Mouse (Mus musculus) CH12.LX (cell line): Measurements from ENCODE around the gene Prkg1. TPM values are rescaled to one million over a fixed set of nuclear protein-coding genes. Genes with fewer than 3 reads are reported as not detected.
A peak's percentile ranks its signal among the peaks of the same experiment; 100 is the strongest.
"Not testable (repeated sequence)": the region's sequence is repeated elsewhere in the genome, so short reads cannot be mapped to it uniquely, and the experiment has no call there.

Experiments used
- DNase-seq: peaks from one replicate; pipeline ENCODE4 v3.0.0-alpha.2; 2013; ENCODE audit errors: extremely low read depth
- H3K27ac ChIP-seq: 2 replicates; pipeline ENCODE4 v1.5.1; 2012; ENCODE audit warnings: low read depth, mild to moderate bottlenecking, control low read depth, moderate library complexity; ENCODE audit not compliant: insufficient read depth
- H3K27me3 ChIP-seq: replicated peaks from 2 replicates; pipeline ENCODE3; 2012; ENCODE audit warnings: inconsistent platforms
- H3K36me3 ChIP-seq, 2 experiments: replicated peaks in 1 of 2; 2 replicates each; pipeline versions ENCODE3 to v1.6.1; 2012; ENCODE audit warnings: inconsistent platforms in 1 of 2, low read length in 1 of 2, mild to moderate bottlenecking in 1 of 2, mixed read lengths in 1 of 2, moderate library complexity in 1 of 2; ENCODE audit not compliant: control insufficient read depth in 1 of 2, insufficient read depth in 1 of 2
- H3K4me1 ChIP-seq, 2 experiments: 2 replicates each; pipeline ENCODE4 v1.6.1; 2012; ENCODE audit warnings: inconsistent platforms in 1 of 2, moderate library complexity in 1 of 2; ENCODE audit not compliant: insufficient read depth in 2 of 2, control insufficient read depth in 1 of 2
- H3K4me2 ChIP-seq: 2 replicates; pipeline ENCODE4 v1.6.1; 2012; ENCODE audit warnings: low read depth, mild to moderate bottlenecking, control low read depth; ENCODE audit not compliant: poor library complexity, insufficient read depth, severe bottlenecking
- H3K4me3 ChIP-seq, 3 experiments: fragments of 150-350 bp in 1 of 3; sonication (generic) in 1 of 3; replicated peaks in 1 of 3; 2 replicates each; pipeline versions ENCODE3 to v1.5.1; 2011 to 2012; ENCODE audit warnings: low read depth in 2 of 3, low read length in 2 of 3, mild to moderate bottlenecking in 2 of 3, moderate library complexity in 2 of 3, control low read depth in 1 of 3, improper control_type of control experiment in 1 of 3, inconsistent platforms in 1 of 3, mixed read lengths in 1 of 3; ENCODE audit not compliant: poor library complexity in 1 of 3
- H3K79me2 ChIP-seq: replicated peaks from 2 replicates; pipeline ENCODE4 v1.6.1; 2012; ENCODE audit warnings: mild to moderate bottlenecking, moderate library complexity; ENCODE audit not compliant: control insufficient read depth, poor library complexity, insufficient read depth, severe bottlenecking; ENCODE audit errors: extremely low read depth
- H3K9ac ChIP-seq: 2 replicates; pipeline ENCODE4 v1.6.1; 2012; ENCODE audit warnings: low read depth, mild to moderate bottlenecking, control low read depth, moderate library complexity; ENCODE audit not compliant: insufficient read depth
- H3K9me3 ChIP-seq: replicated peaks from 2 replicates; pipeline ENCODE3; 2012; ENCODE audit warnings: low read length, inconsistent platforms, mixed read lengths
- BHLHE40 ChIP-seq: IDR thresholded peaks from 2 replicates; pipeline ENCODE4 v1.6.1; 2011; ENCODE audit warnings: mild to moderate bottlenecking, low read depth, low read length, improper control_type of control experiment
- ETS1 ChIP-seq: conservative IDR thresholded peaks from 2 replicates; pipeline ENCODE4 v1.6.1; 2012; ENCODE audit warnings: low read depth, mild to moderate bottlenecking, inconsistent platforms, low read length, improper control_type of control experiment, moderate library complexity
- HCFC1 ChIP-seq: IDR thresholded peaks from 2 replicates; pipeline ENCODE4 v1.6.1; 2012; ENCODE audit warnings: low read depth, mild to moderate bottlenecking, inconsistent platforms, low read length, improper control_type of control experiment
- MAX ChIP-seq: IDR thresholded peaks from 2 replicates; pipeline ENCODE4 v1.6.1; 2011; ENCODE audit warnings: low read length, improper control_type of control experiment
- MAZ ChIP-seq: IDR thresholded peaks from 2 replicates; pipeline ENCODE4 v1.6.1; 2012; ENCODE audit warnings: low read depth, mild to moderate bottlenecking, inconsistent platforms, low read length, improper control_type of control experiment, moderate library complexity
- MXI1 ChIP-seq: IDR thresholded peaks from 2 replicates; pipeline ENCODE4 v1.6.1; 2011; ENCODE audit warnings: mild to moderate bottlenecking, low read depth, low read length, improper control_type of control experiment
- NRF1 ChIP-seq: IDR thresholded peaks from 2 replicates; pipeline ENCODE4 v1.6.1; 2014; ENCODE audit warnings: low read depth, mild to moderate bottlenecking, inconsistent platforms, low read length, improper control_type of control experiment, moderate library complexity
- PAX5 ChIP-seq: IDR thresholded peaks from 2 replicates; pipeline ENCODE4 v1.6.1; 2012; ENCODE audit warnings: low read length, inconsistent platforms, mixed read lengths
- SMC3 ChIP-seq: IDR thresholded peaks from 2 replicates; pipeline ENCODE4 v1.6.1; 2011; ENCODE audit warnings: low read depth, low read length, improper control_type of control experiment
- TCF12 ChIP-seq: IDR thresholded peaks from 2 replicates; pipeline ENCODE4 v1.6.1; 2014; ENCODE audit warnings: low read depth, mild to moderate bottlenecking, inconsistent platforms, low read length, improper control_type of control experiment
- UBTF ChIP-seq: IDR thresholded peaks from 2 replicates; pipeline ENCODE4 v1.6.1; 2012; ENCODE audit warnings: low read depth, mild to moderate bottlenecking, inconsistent platforms, low read length, improper control_type of control experiment, moderate library complexity
- USF1 ChIP-seq: IDR thresholded peaks from 2 replicates; pipeline ENCODE4 v1.6.1; 2014; ENCODE audit warnings: low read depth, mild to moderate bottlenecking, inconsistent platforms, low read length, improper control_type of control experiment
- dilution Hi-C: fragments of 300-500 bp; cut with MboI; formaldehyde crosslinking; loops from 2 replicates; pipeline ENCODE4 v1.14.3; 2020; ENCODE audit warnings: low sequenced_read_pairs; ENCODE audit not compliant: extremely low pct_unique_long_range_greater_than_20kb, extremely low pct_ligation_motif_present
- in situ Hi-C: fragments of 300-500 bp; cut with MboI; formaldehyde crosslinking; loops from 3 replicates; pipeline ENCODE4 v1.14.3; 2019; ENCODE audit warnings: low sequenced_read_pairs, low pct_ligation_motif_present, low pct_unique_long_range_greater_than_20kb, mixed read lengths
- polyA plus RNA-seq: library from polyadenylated mRNA; unstranded; fragments of >175 nt; gene quantifications from 2 replicates; pipeline ENCODE4 v1.2.1, GENCODE M21; 2012; ENCODE audit warnings: low read depth; ENCODE audit not compliant: insufficient read length
- total RNA-seq, 2 experiments: library from RNA; depleted of rRNA; stranded (reverse); fragments of 300-350 nt in 1 of 2; fragments of >200 nt in 1 of 2; gene quantifications; 2 replicates each; pipeline ENCODE4 v1.2.3; 2012 to 2014

Gene Prkg1
- total and polyA plus RNA-seq, 3 experiments = not detected

GRCm38 (mm10) chr19:31223457-31223856 is 541.4 kb downstream of the Prkg1 start:
- Histone ChIP-seq H3K36me3 (no peaks in the 10 kb centered on the region), H3K4me2 (no peak overlapping the region), H3K4me3 (no peak overlapping the region), H3K4me1 (peaks cover 0 to 23% of the 10 kb centered on the region in 2 experiments; a peak in 2 of 4 replicates), H3K27me3 (no peaks in the 10 kb centered on the region), H3K9me3 (no peaks in the 10 kb centered on the region)
- in situ Hi-C loops (no loop called here), dilution Hi-C loops (no loop called here)
- no peak for DNase-seq
- TF ChIP-seq UBTF = no peak
- TF ChIP-seq MXI1 = no peak
- TF ChIP-seq MAZ = no peak
- no peak for TF ChIP-seq PAX5
- TF ChIP-seq USF1 = no peak
- TF ChIP-seq BHLHE40 = no peak
- TF ChIP-seq, all 38 proteins: peak for 0
- H3K79me2 ChIP-seq = no peaks in the 10 kb centered on the region
- H3K9ac ChIP-seq = no peak overlapping the region
- H3K27ac ChIP-seq = no peak overlapping the region

- H3K4me2 ChIP-seq, dilution Hi-C loops, H3K4me3 ChIP-seq, H3K4me1 ChIP-seq, H3K79me2 ChIP-seq, in situ Hi-C loops, H3K27ac ChIP-seq, H3K27me3 ChIP-seq, DNase-seq, H3K9ac ChIP-seq, H3K9me3 ChIP-seq, H3K36me3 ChIP-seq: not testable (repeated sequence)
Measured at GRCm38 (mm10) chr19:31219261-31219660, 545.6 kb downstream of the Prkg1 start.

- dilution Hi-C loops = no loop called here
- in situ Hi-C loops = no loop called here
Measured at GRCm38 (mm10) chr19:31210850-31211249, 554.0 kb downstream of the Prkg1 start.

GRCm38 (mm10) chr19:31210449-31210848 is 554.4 kb downstream of the Prkg1 start:
- TF ChIP-seq NRF1 (no peak), SMC3 (no peak), MAX (0 out of 2 replicates have a peak, but pooled peaks have one; percentile 7), ETS1 (no peak), BHLHE40 (no peak), UBTF (no peak)
- in situ Hi-C loops = no loop called here
- no peaks in the 10 kb centered on the region for H3K9me3 ChIP-seq
- peaks cover 0 to 13% of the 10 kb centered on the region in 2 experiments; a peak in 2 of 4 replicates for H3K4me1 ChIP-seq
- H3K27me3 ChIP-seq = no peaks in the 10 kb centered on the region
- no peak overlapping the region for H3K4me2 ChIP-seq
- dilution Hi-C loops = no loop called here
- no peaks in the 10 kb centered on the region for H3K36me3 ChIP-seq
- H3K4me3 ChIP-seq = no peak overlapping the region
- H3K9ac ChIP-seq = no peak overlapping the region
- DNase-seq = peak; percentile 58
- H3K79me2 ChIP-seq = no peaks in the 10 kb centered on the region
- H3K27ac ChIP-seq = no peak overlapping the region

More at GRCm38 (mm10) chr19:31210850-31211249, 554.0 kb downstream of the Prkg1 start:
- TF ChIP-seq TCF12 (no peak), HCFC1 (no peak), ETS1 (no peak)
- Histone ChIP-seq H3K4me3 (no peak overlapping the region), H3K79me2 (no peaks in the 10 kb centered on the region), H3K27me3 (no peaks in the 10 kb centered on the region), H3K36me3 (no peaks in the 10 kb centered on the region), H3K4me1 (peaks cover 0 to 13% of the 10 kb centered on the region in 2 experiments; a peak in 2 of 4 replicates), H3K27ac (no peak overlapping the region), H3K9ac (no peak overlapping the region), H3K9me3 (no peaks in the 10 kb centered on the region), H3K4me2 (no peak overlapping the region)
- peak; percentile 16 for DNase-seq
